In the genomic region with DNA sequence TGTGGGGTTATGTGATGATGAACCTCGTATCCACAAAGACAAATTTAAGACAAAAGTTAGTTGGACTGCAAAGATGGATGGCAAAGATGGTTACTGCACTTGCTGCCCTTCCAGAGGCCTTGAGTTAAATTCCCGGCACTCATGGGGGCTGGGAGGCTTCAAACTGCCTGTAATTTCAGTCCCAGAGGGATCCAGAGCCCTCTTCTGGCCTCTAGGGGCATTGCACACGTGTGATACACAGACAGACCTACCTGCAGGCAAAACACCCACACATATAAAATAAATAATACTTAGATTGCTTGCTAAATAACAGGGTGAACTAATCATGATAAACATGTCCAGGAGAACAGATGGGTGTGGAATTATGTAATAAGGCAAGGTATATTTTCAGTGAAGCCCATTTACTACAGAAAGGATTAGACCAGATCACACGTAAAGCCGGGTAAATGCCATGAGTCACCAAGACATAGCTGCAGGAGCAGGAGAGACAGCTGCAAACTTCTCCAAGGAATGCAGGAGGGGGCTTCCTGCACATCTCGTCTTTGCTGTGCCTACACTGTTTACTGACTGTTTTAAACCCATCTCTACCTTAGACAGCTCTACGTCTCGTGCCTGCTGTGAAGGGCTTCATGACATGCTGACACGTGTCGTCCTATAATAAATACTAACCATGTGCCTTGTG, we compare ENCODE assay signal across 14 mouse cellular contexts. TPM values are rescaled to one million over a fixed set of nuclear protein-coding genes. Genes with fewer than 3 reads are reported as not detected.
DNase-seq lines count a peak whose midpoint lies in the region; ATAC-seq and TF ChIP-seq lines count a peak whose summit lies in the region.
"Had no signal": no experiment of that assay in that cellular context is flagged by ENCODE, and none has a peak within 500 bp of the region (broad histone marks: within the 10 kb centered on the region; RNA-seq: fewer than 3 reads in every experiment).

No protein-coding gene starts in this region.

- WGBS in liver, adult 2 months: 91% methylated on average over 10 of the region's 10 CpGs
- 87% methylated on average over 10 of the region's 10 CpGs for WGBS in forebrain, embryonic 11.5 days

- no peak overlapping the region for H3K4me2 ChIP-seq in forebrain, embryonic 11.5 days (ENCODE audit: low read depth, low read length, severe bottlenecking)
- H3K4me2 ChIP-seq: embryonic facial prominence, embryonic 13.5 days; heart, embryonic 11.5 days; limb, embryonic 12.5 days had no signal

- no peaks in the 10 kb centered on the region; the same call in 1 of the 2 replicates for H3K36me3 ChIP-seq in liver, adult 2 months (ENCODE audit: control insufficient read depth, insufficient read depth, low read length)
- H3K36me3 ChIP-seq in C2C12 (ENCODE audit: control insufficient read depth, insufficient read depth): peaks cover 76% of the 10 kb centered on the region
- no peaks in the 10 kb centered on the region for H3K36me3 ChIP-seq in forebrain, embryonic 11.5 days (ENCODE audit: control insufficient read depth, insufficient read depth, low read length)

- DNase-seq in liver, adult 2 months (ENCODE audit: extremely low read depth, low read depth, low spot score): no peak
- DNase-seq in liver: no peak
- DNase-seq in 416B (ENCODE audit: low read depth): peak; percentile 31
- no peak for DNase-seq in forebrain, embryonic 11.5 days (ENCODE audit: low spot score)
- no peak for DNase-seq in layer of hippocampus, postnatal 14 days (ENCODE audit: low spot score in 2 of 2)
- DNase-seq: cerebellum, adult 8-10 months; thymus, adult 18-20 months had no signal

- H3K9ac ChIP-seq in liver, adult 2 months (ENCODE audit: low read depth, low read length): no peak overlapping the region
- H3K9ac ChIP-seq in forebrain, embryonic 11.5 days (ENCODE audit: low read length): no peak overlapping the region
- H3K9ac ChIP-seq: embryonic facial prominence, embryonic 13.5 days; limb, embryonic 12.5 days had no signal

- TF ChIP-seq POLR2A in liver, adult 2 months (IDR thresholded peaks at IDR 0.05; ENCODE audit: extremely low read depth, insufficient read depth, low read length): no peak
- TF ChIP-seq POLR2A in bone marrow macrophage, adult 2 months (IDR thresholded peaks at IDR 0.05; ENCODE audit: borderline replicate concordance, low read depth, low read length): no peak

- no peaks in the 10 kb centered on the region for H3K27me3 ChIP-seq in liver, adult 2 months (ENCODE audit: control insufficient read depth, insufficient read depth, low read length)
- H3K27me3 ChIP-seq in C2C12 (ENCODE audit: control insufficient read depth, insufficient read depth, insufficient read length): no peaks in the 10 kb centered on the region
- H3K27me3 ChIP-seq in forebrain, embryonic 11.5 days (ENCODE audit: control insufficient read depth, insufficient read depth, low read length): no peaks in the 10 kb centered on the region
- H3K27me3 ChIP-seq: embryonic facial prominence, embryonic 13.5 days; limb, embryonic 12.5 days had no signal

- H3K79me2 ChIP-seq in liver, adult 2 months (ENCODE audit: control insufficient read depth, insufficient read depth, low read length): peaks cover 47% of the 10 kb centered on the region
- peaks cover 100% of the 10 kb centered on the region for H3K79me2 ChIP-seq in C2C12 (ENCODE audit: control insufficient read depth, insufficient read depth)

- TF ChIP-seq CTCF in liver, adult 2 months (IDR thresholded peaks at IDR 0.05; ENCODE audit: low read depth, low read length): peak; percentile 70
- peak; percentile 16 for TF ChIP-seq CTCF in C2C12 (IDR thresholded peaks at IDR 0.05; ENCODE audit: control insufficient read depth, insufficient read depth, insufficient read length)
- TF ChIP-seq CTCF in bone marrow macrophage, adult 2 months (IDR thresholded peaks at IDR 0.05; ENCODE audit: low read depth, low read length): peak; percentile 38; the same call in 1 of the 2 replicates

- H3K9me3 ChIP-seq in forebrain, embryonic 11.5 days (ENCODE audit: control insufficient read depth, low read length): no peaks in the 10 kb centered on the region

- no peak overlapping the region for H3ac ChIP-seq in C2C12 (ENCODE audit: control insufficient read depth, insufficient read length, low read depth)

- H3K79me3 ChIP-seq in C2C12 (ENCODE audit: low read depth): peaks cover 99% of the 10 kb centered on the region

- H3K27ac ChIP-seq in liver, adult 2 months (replicated peaks; ENCODE audit: insufficient read depth, low read depth, low read length): no peak overlapping the region
- no peak overlapping the region for H3K27ac ChIP-seq in bone marrow macrophage, adult 2 months (ENCODE audit: insufficient read depth, low read depth, low read length)
- H3K27ac ChIP-seq in forebrain, embryonic 11.5 days (ENCODE audit: low read depth, low read length): no peak overlapping the region
- H3K27ac ChIP-seq: embryonic facial prominence, embryonic 13.5 days; limb, embryonic 12.5 days had no signal

- H3K4me3 ChIP-seq in liver, adult 2 months (ENCODE audit: insufficient read depth, low read depth, low read length): no peak overlapping the region
- no peak overlapping the region for H3K4me3 ChIP-seq in C2C12 (ENCODE audit: insufficient read depth, poor library complexity, severe bottlenecking)
- no peak overlapping the region for H3K4me3 ChIP-seq in bone marrow macrophage, adult 2 months (ENCODE audit: insufficient read depth, low read length)
- no peak overlapping the region for H3K4me3 ChIP-seq in forebrain, embryonic 11.5 days (ENCODE audit: low read depth, low read length)
- H3K4me3 ChIP-seq: embryonic facial prominence, embryonic 13.5 days; limb, embryonic 12.5 days had no signal

- no peak for ATAC-seq in erythroblast, adult 5-6 weeks (replicated peaks; ENCODE audit: low FRiP score, poor library complexity, severe bottlenecking)
- ATAC-seq in forebrain, embryonic 11.5 days (replicated peaks; ENCODE audit: low FRiP score): no peak
- ATAC-seq: hindbrain, embryonic 16.5 days had no signal

- peaks cover 9% of the 10 kb centered on the region for H3K4me1 ChIP-seq in liver, adult 2 months (ENCODE audit: control insufficient read depth, insufficient read depth, low read length)
- peaks cover 8% of the 10 kb centered on the region; the same call in 1 of the 2 replicates for H3K4me1 ChIP-seq in bone marrow macrophage, adult 2 months (ENCODE audit: control insufficient read depth, insufficient read depth, low read length)
- H3K4me1 ChIP-seq in forebrain, embryonic 11.5 days (replicated peaks; ENCODE audit: control insufficient read depth, insufficient read depth, low read length): peaks cover 2% of the 10 kb centered on the region; the same call in 1 of the 2 replicates

TF ChIP-seq in C2C12, 6 proteins besides CTCF, POLR2A, EP300 and RAD21:
- peak; percentile 80 for TF ChIP-seq MYOD1 (IDR thresholded peaks at IDR 0.05; ENCODE audit: control insufficient read depth, insufficient read length, low read depth)
- no peak for TF ChIP-seq USF1 (IDR thresholded peaks at IDR 0.05; ENCODE audit: low read depth)

RNA-seq across cellular contexts. Expression of gene Rai14, which starts 5.7 kb away (rescaled TPM):
- total RNA-seq in liver, adult 2 months (2014; rRNA removed): 12.4 and 17.1 TPM in 2 replicates
- polyA plus RNA-seq in liver, adult 2 months (2012; rRNA removed): 3.4 and 3.5 TPM in 2 replicates
- polyA plus RNA-seq in C2C12 (2012; fragmentation: generic; extraction: Trizol): 55.1 TPM
- 4.4 and 6.2 TPM in 2 replicates for polyA plus RNA-seq in bone marrow macrophage, adult 2 months (2012; ENCODE audit: insufficient read depth, insufficient read length, missing spikeins)
- total RNA-seq in erythroblast, adult 5-6 weeks (2015; ENCODE audit: low replicate concordance): 0.19 and 1.5 TPM in 2 replicates
- total RNA-seq in erythroblast, adult 5-6 weeks (2017; ENCODE audit: low replicate concordance): 0.94 and 1.1 TPM in 2 replicates
- polyA plus RNA-seq in forebrain, embryonic 11.5 days (2014; fragmentation: Nextera tagmentation; extraction: Ambion mirVana): 58.2 and 61.5 TPM in 2 replicates
- total RNA-seq in layer of hippocampus, postnatal 14 days (2021): 1 to 10 TPM; 6.5 to 8.1 TPM

Comparison
In these comparisons a context has a peak if more than half of its experiments do, and no peak if none do; other contexts are left out.
1. CTCF ChIP-seq: peak in every context shown above with its lines; median percentile 70 in liver, adult 2 months; 38 in bone marrow macrophage, adult 2 months; 16 in C2C12.